Mouse (Mus musculus) gastrocnemius, adult 2 months (tissue): ENCODE results near the gene Phrf1. TPM values are rescaled to one million over a fixed set of nuclear protein-coding genes. Genes with fewer than 3 reads are reported as not detected.

Experiments
- DNase-seq: peaks from one replicate; pipeline ENCODE4 v3.0.0; 2022
- H3K27ac ChIP-seq: fragments of 200-600 bp; 2 replicates; pipeline ENCODE4 v1.8.1; 2022; ENCODE audit warnings: mild to moderate bottlenecking
- H3K4me3 ChIP-seq: fragments of 200-600 bp; 2 replicates; pipeline ENCODE4 v1.8.1; 2022; ENCODE audit warnings: mild to moderate bottlenecking, moderate library complexity
- CTCF ChIP-seq: fragments of 200-600 bp; IDR thresholded peaks from 2 replicates; pipeline ENCODE4 v1.8.1; 2022; ENCODE audit warnings: antibody characterized with exemption, mild to moderate bottlenecking, moderate library complexity
- intact Hi-C: fragments of 180-260 bp; cut with DNase I; formaldehyde crosslinking; loops from one replicate; pipeline ENCODE4 v1.15.1; 2025
- total RNA-seq, 2 experiments: library from RNA; stranded (reverse); gene quantifications; 2 replicates each; pipeline ENCODE4 v1.2.3; 2021

Gene Phrf1
- total RNA-seq, 2 experiments from 2014 or later = 22.4 to 28.1 TPM

DNA sequence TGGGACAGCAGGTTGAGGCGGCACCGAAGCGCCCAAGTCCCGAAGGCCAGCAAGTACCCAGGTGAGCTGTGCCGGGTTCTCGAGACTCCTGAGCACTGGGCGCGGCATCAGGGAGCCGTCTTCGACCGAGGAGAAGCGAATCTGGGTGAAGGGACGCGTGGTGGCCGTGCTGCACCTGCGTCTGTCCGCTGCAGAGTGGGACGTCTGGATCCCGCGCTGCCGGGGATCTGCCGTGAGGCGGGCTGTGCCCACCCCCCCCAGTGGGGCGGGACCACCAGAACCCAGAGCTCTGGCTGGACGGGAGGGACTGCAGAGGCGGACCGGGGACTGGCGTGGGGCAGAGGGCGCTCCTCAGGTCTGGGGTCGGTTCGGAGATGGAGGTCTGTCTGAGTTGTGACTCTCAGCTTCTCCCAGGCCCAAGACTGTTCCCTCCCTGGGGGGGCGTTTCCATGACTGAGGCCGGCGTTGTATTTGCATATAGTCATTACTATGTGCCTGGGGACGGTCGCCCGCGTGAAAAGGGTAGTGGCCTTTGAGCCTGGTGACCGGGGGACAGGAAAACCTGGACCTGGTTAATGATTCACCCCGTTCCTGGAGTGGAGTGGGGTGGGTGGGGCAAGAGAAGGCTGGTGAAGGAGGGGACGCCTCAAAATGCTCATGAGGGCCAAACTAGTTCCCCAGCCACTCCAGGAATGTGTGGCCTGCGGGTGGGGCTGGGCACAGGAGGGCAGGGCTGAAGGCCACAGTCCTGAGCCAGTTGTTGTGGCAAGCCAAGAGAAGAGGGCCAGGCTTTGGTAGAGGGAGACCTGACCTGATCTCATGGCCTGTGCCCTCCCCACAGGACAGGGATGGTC lies 12.5 kb upstream of the Phrf1 start:
- no peak for TF ChIP-seq CTCF
- intact Hi-C loops = no loop called here
- H3K4me3 ChIP-seq = peak overlapping the region; percentile 78
- DNase-seq = peak; percentile 48
- peak overlapping the region; percentile 57 for H3K27ac ChIP-seq

DNA sequence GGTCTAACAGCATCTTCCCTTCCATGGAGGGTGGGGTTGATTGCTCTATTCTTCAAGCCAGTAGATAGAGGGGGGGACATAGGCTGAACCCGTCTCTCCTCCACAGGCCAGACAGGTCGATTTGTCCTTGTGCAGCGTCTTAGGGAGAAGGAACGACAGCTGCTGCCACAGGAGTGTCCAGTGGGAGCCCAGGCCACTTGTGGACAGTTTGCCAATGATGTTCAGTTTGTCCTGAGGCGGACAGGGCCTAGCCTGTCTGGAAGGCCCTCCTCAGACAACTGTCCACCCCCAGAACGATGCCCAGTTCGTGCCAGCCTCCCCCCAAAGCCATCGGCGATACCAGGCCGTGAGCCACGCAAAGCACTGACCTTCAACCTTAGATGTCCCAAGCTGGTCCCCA lies 11.7 kb upstream of the Phrf1 start:
- intact Hi-C loops = no loop called here
- H3K4me3 ChIP-seq = no peak overlapping the region
- DNase-seq = no peak
- H3K27ac ChIP-seq = no peak overlapping the region
- TF ChIP-seq CTCF = no peak

- no peak for DNase-seq
- intact Hi-C loops = no loop called here
- Histone ChIP-seq H3K4me3 (no peak overlapping the region), H3K27ac (no peak overlapping the region)
- no peak for TF ChIP-seq CTCF
Observed at GRCm38 (mm10) chr7:141217343-141218013, 11.1 kb upstream of the Phrf1 start.

DNA sequence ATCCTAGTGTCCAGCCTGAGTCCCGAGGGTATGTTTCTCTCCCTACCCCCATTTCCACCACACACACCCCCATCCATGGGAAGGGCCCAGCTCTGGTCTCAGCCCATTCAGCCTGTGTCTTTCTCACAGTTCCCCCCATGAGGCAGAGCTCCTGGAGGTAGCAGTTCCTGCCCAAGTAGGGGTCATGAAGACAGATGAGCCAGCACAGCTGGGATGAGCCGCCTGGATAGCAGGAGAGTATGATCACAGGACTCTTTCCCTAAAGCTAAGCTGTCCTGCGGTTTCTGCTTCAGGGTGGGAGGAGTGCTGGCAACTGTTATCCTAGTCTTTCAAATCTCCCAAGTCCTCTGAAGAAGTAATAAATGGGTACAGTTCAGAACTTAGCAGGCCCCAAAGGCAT lies 10.4 kb upstream of the Phrf1 start:
- no peak overlapping the region for H3K27ac ChIP-seq
- intact Hi-C loops = no loop called here
- DNase-seq = no peak
- no peak for TF ChIP-seq CTCF
- no peak overlapping the region for H3K4me3 ChIP-seq

DNA sequence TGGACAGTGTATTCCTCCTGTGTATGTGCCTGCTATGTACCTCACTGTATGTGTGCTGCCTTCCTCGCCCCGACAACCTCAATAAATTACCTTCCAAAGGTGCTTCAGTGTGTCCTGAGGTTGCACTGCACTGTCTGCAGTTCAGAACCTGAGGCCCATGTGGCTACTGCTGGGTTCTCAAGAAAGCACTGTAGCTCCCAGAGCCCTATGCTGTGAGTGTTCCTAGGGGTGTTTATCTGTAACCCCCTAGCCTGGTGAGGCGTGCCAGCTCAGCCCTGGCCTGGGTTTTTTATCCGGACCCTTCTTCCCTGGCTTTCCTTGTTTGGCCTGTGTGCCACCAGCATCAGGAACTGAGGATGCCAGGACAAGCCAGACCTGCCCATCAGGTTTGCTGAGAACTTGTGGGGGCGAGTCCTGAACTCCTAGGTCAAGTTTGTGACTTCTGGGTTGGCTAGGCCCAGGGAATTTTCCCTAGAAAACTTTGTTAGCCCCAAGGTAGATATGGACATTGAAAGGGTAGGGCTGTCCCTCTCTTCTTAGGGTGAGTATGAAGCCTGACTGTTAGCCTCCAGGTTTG lies 9.9 kb upstream of the Phrf1 start:
- no peak for DNase-seq
- intact Hi-C loops = no loop called here
- H3K27ac ChIP-seq = no peak overlapping the region
- no peak overlapping the region for H3K4me3 ChIP-seq
- TF ChIP-seq CTCF = no peak

GRCm38 (mm10) chr7:141219558-141220099 lies 9.0 kb upstream of the Phrf1 start:
- DNase-seq = no peak
- Histone ChIP-seq H3K4me3 (no peak overlapping the region), H3K27ac (no peak overlapping the region)
- TF ChIP-seq CTCF = no peak
- intact Hi-C loops = loop anchor here (10.0 kb wide), 1 partner anchor 225 kb away; the partner anchor contains the start of genes Pidd1 and Rplp2

- intact Hi-C loops = loop anchor here (10.0 kb wide), 1 partner anchor 224 kb away; the partner anchor contains the start of genes Pidd1 and Rplp2
- H3K27ac ChIP-seq = no peak overlapping the region
- TF ChIP-seq CTCF = no peak
- no peak overlapping the region for H3K4me3 ChIP-seq
- DNase-seq = no peak
Observed at GRCm38 (mm10) chr7:141220377-141220776, 8.2 kb upstream of the Phrf1 start.

DNA sequence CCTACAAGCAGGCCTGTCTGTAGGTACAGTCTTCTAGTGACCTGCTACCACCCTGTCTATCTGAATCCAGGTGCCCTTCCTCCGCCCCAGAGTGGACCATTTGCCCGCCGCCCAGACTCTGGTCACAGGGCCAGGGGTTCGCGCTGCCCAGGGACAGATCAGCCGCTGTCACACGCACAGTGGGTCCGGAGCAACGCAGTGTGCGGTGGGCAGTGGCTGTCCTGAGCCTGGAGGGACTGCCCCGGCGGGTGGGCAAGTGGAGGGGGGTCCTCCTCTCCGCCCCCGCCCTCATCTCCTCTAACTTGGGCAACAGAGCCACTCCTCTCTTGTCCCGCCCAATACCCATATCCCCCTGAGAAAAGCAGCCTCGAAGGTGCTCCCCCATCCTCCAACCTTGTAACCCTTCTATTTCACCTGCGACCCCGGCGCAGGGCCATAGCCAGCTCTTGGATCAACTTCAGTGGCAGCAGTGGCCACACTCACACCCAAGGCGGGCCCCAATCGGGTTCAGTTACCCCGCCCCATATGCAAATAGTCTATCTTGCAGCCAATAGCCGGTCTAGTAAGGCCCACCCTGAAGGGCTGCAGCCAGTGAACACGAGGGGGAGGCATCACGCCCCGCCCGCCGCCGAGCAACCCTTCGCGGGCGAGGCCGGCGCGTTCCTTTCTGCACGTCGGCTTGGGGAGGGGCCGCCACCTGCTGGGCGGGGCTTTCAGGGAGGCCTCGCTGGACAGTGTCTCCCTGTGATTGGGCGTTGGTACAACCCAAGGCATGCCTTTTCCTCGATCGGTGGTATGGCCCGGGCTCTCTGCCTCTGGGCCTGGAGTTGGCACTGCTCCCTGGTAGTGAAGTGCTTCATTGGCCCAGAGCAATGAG lies 7.1 kb upstream of the Phrf1 start:
- DNase-seq = peak; percentile 97
- intact Hi-C loops = loop anchor here (2.0 to 10.0 kb wide), 2 partner anchors 141 to 223 kb away; partner anchors contain the start of genes Pidd1 and Rplp2
- TF ChIP-seq CTCF = peak; percentile 15; the same call in 1 of the 2 replicates
- Histone ChIP-seq H3K4me3 (peak overlapping the region; percentile 67), H3K27ac (peak overlapping the region; percentile 55)

GRCm38 (mm10) chr7:141222126-141222467 lies 6.5 kb upstream of the Phrf1 start:
- intact Hi-C loops = loop anchor here (2.0 to 10.0 kb wide), 2 partner anchors 141 to 223 kb away; partner anchors contain the start of genes Pidd1 and Rplp2
- Histone ChIP-seq H3K27ac (peak overlapping the region; percentile 46), H3K4me3 (peak overlapping the region; percentile 67)
- TF ChIP-seq CTCF = no peak
- DNase-seq = no peak

DNA sequence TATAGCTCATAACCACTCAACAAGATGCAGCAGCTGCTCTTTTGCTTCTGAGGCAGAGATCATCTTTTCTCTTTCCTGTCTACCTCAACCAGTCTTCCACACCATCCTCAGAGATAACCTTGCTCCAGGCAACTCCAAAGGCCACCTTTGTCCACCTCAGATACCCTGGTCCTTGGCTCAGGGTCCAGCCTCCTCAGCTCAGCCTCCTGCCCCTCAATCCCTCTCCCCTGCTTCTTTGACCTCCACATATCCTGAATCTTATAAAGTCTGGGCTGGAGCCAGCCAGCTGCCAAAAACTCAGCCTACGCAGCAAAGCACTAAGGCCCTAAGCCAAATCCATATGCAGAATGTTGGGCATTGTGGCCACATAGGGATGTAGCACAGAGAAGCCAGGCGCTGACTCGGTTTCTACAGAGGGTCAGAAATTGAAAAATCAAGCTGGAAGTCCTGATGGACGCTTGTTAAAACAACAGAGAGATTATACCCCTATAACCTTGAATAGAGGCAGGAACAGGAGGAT lies 5.8 kb upstream of the Phrf1 start:
- intact Hi-C loops = loop anchor here (2.0 to 10.0 kb wide), 2 partner anchors 140 to 222 kb away; partner anchors contain the start of genes Pidd1 and Rplp2
- DNase-seq = no peak
- TF ChIP-seq CTCF = no peak
- H3K27ac ChIP-seq = peak overlapping the region; percentile 46; the same call in 1 of the 2 replicates
- H3K4me3 ChIP-seq = no peak overlapping the region; the same call in 1 of the 2 replicates

GRCm38 (mm10) chr7:141226535-141226934 lies 2.0 kb upstream of the Phrf1 start:
- DNase-seq = no peak
- intact Hi-C loops = loop anchor here (10.0 kb wide), 1 partner anchor 218 kb away; the partner anchor contains the start of genes Pidd1 and Rplp2
- no peak overlapping the region for H3K4me3 ChIP-seq
- peak; percentile 22; the same call in 1 of the 2 replicates for TF ChIP-seq CTCF
- no peak overlapping the region for H3K27ac ChIP-seq
